Mouse (Mus musculus) bone marrow, adult 2 months (tissue): ENCODE results near the gene Rpl3.

Experiments
- CTCF ChIP-seq: fragments of 200-500 bp; IDR thresholded peaks from 2 replicates; pipeline ENCODE4 v1.5.1; 2011; ENCODE audit warnings: low read length, control low read depth; ENCODE audit not compliant: control insufficient read depth, insufficient read depth
- POLR2A ChIP-seq: fragments of 200-500 bp; IDR thresholded peaks from 2 replicates; pipeline ENCODE4 v1.6.1; 2011; ENCODE audit warnings: low read depth, mild to moderate bottlenecking, control low read depth, low read length, borderline replicate concordance; ENCODE audit not compliant: control insufficient read depth

DNA sequence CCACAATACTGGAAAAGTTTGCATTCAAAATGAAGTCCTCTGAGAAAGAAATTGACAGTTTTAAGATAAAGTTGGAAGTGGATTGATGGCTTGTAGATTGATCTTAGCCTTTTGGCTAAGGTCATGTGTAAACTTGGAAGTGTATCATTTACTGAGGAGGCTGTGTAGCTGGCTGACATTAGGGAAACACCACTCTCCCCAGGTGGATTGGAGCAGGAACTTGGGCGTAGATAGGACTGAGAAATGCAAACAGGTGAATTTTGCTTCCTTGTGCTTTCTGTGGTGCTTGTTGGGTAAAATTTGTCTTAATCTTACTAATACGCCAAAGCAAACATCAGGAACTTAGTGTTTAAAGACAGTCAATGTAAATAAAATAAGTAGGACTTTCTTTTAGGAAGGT lies 48.6 kb upstream of the Rpl3 start:
- TF ChIP-seq POLR2A (no peak), CTCF (no peak)
